Mouse (Mus musculus): ENCODE measurements at regions not wholly inside any gene's neighbourhood (a gene's known extent, or its start where the extent isn't known, plus 50 kb on each side); places are given as distances from the start of the nearest gene placed in this dataset.

DNA sequence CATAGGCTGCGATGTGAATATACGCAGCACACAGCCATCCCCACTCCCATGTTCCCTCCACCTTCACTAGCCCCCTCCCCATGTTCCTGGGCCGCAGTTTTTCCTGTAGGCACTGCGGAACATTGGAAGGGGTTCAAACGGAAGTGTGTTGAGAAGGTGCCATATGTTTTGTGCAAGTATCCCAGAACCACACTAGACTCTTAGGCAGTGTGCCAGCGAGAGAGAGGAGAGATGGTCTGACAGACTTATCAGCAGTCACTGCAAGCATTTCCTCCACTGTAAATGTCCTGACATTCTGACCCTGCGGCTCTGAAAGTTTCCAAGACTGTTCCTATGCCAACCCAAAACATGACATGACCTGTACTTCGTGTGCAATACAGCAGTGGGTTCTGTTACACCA is 272.7 kb downstream of the Cog6 start:
- no peak for TF ChIP-seq CTCF (IDR thresholded peaks at IDR 0.05; ENCODE audit: low read depth, low read length)
- TF ChIP-seq GATA1 (IDR thresholded peaks at IDR 0.05; ENCODE audit: borderline replicate concordance, low read length), result no peak
- no peak for TF ChIP-seq TAL1 (conservative IDR thresholded peaks at IDR 0.05; ENCODE audit: low read depth, low read length)
- TF ChIP-seq GATA2 (IDR thresholded peaks at IDR 0.05; ENCODE audit: borderline replicate concordance, low read depth, low read length), result no peak
- no peak for TF ChIP-seq POLR2AphosphoS5 (IDR thresholded peaks at IDR 0.05; ENCODE audit: insufficient replicate concordance, low read depth, low read length)
